Mouse (Mus musculus) heart, adult 2 months (tissue): ENCODE measurements at regions not wholly inside any gene's neighbourhood (a gene's known extent, or its start where the extent isn't known, plus 50 kb on each side); places are given as distances from the start of the nearest gene placed in this dataset.

Experiments
- CTCF ChIP-seq: fragments of 200-600 bp; IDR thresholded peaks from 2 replicates; pipeline ENCODE4 v1.8.1; 2022; ENCODE audit warnings: antibody characterized with exemption, mild to moderate bottlenecking, moderate library complexity
- EP300 ChIP-seq: fragments of 200-500 bp; IDR thresholded peaks from 2 replicates; pipeline ENCODE4 v1.6.1; 2011; ENCODE audit warnings: low read depth, low read length, control low read depth; ENCODE audit not compliant: insufficient read depth
- POLR2A ChIP-seq: fragments of 200-500 bp; IDR thresholded peaks from 2 replicates; pipeline ENCODE4 v1.6.1; 2011; ENCODE audit warnings: mild to moderate bottlenecking, low read depth, low read length, control low read depth; ENCODE audit not compliant: insufficient read depth

DNA sequence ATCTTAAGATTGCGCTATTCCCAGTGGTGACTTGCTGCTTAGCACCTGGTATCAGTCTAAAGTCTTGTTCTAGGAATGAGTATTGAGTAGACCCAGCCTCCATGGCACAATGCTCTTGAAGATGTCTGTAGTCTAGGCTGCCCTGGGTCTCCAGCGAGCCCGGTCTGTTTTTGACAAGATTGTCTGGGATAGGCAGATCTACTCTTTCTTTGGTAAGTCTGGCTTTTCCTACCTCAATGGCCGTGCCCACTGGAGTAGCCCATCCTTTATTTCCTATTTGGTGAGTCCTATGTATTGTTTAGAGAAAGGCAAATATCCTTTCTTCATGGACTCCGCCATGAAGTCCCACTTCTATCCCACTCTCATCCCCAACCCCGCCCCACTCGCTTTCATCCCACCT, 227.2 kb upstream of the Ccdc122 start:
- no peak for TF ChIP-seq CTCF
- TF ChIP-seq EP300: no peak
- TF ChIP-seq POLR2A: no peak
